Mouse (Mus musculus) CH12F3 (cell line): ENCODE data around the gene Map2k6.

Experiments used
- in situ Hi-C: fragments of 300-500 bp; cut with MboI; formaldehyde crosslinking; loops from 2 replicates; pipeline ENCODE4 v1.14.3; 2020; ENCODE audit warnings: low sequenced_read_pairs

Gene Map2k6

DNA sequence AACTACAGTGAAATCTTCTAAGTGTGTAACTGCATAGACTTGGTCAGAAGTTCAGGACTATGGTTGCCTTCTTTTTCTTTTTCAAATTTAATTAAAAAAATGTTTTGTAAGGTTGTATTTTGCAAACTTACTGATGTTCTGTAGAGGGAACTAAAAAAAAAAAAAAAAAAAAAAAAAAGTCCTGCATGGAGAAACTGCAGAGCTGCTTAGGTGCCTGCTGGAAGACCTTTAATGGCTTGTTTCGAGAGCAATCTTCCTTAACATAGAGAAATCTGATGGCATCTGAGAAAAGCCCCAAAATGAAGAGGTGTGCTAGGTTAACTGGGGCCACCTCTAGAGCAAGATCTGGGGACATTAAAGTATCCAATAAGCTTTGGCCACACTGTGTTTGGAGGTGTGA is 1.4 kb downstream of the Map2k6 start:
- in situ Hi-C loops = no loop called here

DNA sequence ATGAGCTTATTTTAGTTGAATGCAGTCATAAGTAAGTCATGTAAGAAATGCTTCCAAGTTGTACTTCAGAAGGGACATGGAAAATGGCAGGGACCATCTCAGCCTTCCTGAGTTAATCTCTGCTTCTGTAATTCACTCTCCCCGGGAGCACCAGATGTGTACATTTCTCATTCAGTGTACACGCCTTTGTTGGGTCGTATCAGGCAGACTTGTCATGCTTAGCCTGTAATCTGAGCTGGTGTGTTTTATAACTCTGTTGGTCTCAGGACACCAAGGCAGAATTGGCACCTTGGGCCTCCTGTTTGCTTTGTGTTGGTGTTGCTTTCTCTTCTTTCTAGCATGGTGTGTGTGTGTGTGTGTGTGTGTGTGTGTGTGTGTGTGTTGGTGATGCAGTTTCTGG is 3.7 kb downstream of the Map2k6 start:
- in situ Hi-C loops = no loop called here

DNA sequence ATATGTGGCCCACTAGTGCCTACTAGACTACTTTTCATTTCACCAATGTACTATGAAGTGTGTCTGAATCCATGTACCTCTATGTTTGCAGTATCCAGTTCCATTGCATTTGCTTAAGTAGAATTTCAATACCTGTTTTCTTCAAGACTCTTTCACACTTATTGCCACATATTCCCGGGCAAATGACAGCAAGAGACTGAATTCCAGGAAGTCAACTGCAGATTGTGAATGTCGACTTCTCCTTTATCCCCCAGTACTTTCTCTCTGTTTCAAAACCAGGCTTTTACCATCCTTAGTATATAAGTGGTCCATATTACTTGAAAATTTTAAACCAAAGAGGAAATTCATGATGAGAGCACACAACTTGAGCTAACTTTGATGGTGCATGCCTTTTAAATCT is 4.7 kb downstream of the Map2k6 start:
- in situ Hi-C loops = no loop called here

DNA sequence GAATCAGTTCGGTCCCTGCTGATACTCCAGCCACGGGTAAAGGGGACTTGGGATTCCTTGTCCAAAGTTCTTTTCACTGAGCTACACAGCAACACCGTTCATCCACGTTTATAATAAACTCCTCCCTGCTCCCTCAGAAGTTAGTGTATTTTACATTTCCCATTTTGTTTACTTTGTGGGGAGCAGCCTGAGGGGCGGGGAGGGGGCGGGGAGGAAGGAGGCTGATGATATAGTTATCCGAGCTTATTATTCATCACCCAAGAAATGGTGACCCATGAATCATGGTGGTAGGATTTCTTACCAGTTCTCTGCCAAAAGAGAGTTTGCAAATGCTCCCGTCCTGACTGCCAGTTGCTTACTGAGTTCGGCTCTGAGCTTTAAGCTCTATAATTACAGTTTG is 6.7 kb downstream of the Map2k6 start:
- in situ Hi-C loops = no loop called here

DNA sequence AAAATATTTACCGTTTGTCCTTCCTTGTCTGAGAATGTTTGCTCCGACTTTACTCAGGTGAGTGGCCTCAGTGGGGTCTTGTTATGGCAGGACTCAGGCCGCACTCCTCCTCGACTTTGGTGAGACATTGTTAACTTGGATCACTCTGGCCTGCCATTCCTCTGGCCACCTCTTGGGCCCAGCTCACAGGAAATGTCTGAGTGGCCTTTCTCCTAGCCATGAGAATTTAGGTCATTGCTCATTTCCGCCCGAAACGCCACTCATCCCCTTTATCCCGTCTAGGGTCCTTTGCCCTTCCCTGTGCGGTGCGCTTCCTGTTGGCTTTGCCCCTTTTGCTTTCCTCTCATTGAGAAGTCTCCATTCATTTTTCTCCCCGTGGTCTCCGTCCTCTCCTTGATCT is 10.2 kb downstream of the Map2k6 start:
- in situ Hi-C loops = no loop called here

DNA sequence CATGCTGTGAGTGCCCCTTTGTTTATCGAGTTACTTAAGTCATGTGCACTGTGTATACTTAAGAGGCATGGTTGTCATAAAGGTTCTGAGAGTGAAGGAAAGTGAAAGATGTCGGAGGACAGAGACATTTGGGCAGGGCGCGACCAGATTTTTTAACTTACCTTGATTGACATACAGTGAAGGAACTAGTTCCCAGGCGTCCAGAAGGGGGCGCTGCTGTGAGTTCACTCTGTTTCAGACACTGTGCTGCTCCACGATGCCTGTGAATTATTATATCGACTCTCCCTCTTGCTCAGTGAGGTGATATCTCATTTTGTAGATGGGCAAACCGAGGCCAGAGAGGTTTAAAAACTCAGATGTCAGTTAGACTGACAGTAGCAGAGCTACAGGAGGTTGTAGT is 10.9 kb downstream of the Map2k6 start:
- in situ Hi-C loops = no loop called here

DNA sequence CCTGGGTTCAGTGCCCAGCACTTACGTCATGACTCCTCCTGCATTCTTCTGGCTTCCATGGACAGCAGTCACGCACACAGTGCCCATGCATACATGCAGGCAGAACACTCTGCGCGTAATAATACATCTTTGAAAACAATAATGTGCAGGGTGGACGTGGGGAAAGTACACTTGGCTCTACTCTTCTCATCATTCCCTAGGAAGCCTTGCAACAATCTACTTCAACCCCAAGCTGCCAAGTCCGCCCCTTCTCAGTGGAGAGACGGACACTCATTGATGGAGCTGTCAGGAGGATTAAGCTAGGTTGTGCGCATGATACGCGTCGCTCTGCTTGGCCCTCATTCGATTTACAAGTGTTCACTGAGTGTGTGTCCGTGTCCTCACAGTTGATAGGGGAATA is 12.7 kb downstream of the Map2k6 start:
- in situ Hi-C loops = no loop called here

DNA sequence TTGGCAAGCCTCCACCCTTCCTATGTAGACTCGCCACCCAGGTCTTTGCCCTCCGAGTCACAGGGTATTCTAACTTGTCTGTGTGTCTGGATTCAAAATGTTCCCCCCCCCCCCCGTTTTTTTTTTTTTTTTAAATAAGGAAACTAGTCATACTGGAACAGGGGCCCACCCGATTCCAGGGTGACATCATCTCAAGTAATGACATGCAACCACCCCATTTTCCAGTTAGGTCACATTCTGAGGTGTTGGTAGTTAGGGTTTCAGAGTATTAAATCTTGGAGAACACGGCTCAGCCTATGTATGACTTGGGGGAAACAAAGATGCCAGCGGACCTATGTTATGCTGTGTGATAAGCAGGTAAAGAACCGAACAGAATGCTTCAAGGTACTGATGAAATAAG is 15.3 kb downstream of the Map2k6 start:
- in situ Hi-C loops = no loop called here

DNA sequence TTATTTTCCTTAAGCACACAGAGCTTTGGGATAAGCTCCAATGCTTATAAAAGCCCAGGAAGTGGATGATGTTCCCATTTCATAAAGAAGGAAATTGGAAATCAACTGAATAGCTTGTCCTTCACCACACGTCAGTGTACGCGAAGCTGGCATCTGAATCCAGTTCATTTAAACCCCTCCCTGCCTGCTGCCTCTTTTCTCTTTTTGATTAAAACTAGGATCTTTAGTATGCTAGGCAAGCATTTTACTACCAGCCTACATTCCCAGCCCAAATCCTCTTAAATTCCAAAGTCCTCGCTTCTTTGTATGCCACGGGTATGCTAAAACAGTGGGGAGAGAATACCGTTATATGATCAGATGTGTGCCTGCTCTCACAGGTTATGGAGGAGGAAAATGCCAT is 17.8 kb downstream of the Map2k6 start:
- in situ Hi-C loops = no loop called here

DNA sequence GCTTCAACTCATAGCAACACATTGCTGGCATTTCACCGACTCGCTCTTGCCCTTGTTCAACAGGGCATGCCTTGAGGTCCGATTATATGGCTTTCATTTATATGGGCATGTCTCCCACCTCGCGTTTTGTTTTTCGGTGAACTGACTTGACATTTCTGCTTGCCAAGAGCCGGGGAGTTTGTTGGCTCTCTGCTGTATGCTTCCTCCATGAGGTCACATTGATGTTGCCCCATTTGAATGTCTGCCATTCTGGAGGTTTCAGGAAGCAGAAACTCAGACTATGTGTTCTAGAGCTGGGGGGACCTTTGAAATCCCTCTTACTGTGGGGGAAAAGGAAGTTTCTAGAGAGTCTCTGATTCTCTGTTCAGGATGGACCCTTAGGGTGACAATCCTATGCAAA is 21.5 kb downstream of the Map2k6 start:
- in situ Hi-C loops = no loop called here

DNA sequence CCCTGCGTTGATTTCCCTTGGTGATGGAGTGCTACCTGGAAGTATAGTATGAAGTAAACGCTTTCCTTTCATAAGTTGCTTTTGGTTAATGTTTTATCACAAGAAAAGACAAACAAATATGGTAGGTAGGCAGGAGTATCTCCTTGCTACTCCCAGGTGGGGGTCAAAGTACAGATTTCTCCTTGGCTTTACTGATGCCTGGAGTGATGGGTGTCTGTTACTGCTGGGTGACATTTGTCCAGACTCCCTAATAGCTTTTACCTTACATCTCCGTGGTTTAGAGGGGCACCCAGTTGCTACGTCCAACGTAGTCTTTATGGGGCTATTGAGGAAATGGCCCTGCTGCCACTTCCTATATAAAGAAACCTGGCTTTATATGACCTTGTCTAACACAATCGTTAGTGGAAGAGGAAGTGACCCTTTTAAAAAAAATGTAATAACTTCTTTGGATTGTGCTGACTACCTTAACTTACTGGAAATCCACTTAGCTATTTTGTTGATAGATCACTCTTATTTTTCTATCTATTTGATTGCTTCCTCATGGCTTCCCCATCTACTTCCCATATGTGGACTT is 27.7 kb downstream of the Map2k6 start:
- in situ Hi-C loops = no loop called here

DNA sequence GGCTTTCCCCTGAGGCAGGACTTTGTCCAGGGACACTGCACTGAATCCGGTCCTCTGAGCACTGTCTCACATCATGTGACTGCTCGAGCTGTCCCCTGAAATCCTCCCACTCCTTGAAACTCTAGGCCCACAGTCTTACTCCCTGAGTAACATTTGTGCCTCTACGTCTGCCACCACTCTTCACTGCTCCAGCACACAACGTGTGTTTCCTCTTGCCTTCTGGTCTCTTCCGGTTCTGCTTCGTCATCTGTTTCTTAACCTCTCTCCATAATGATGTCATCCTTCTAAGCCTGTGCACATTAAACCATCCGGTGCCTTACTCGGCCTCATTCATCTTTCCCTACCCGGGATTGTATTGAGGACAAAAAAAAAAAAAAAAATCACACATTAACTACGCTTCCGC is 28.2 kb downstream of the Map2k6 start:
- in situ Hi-C loops = no loop called here

DNA sequence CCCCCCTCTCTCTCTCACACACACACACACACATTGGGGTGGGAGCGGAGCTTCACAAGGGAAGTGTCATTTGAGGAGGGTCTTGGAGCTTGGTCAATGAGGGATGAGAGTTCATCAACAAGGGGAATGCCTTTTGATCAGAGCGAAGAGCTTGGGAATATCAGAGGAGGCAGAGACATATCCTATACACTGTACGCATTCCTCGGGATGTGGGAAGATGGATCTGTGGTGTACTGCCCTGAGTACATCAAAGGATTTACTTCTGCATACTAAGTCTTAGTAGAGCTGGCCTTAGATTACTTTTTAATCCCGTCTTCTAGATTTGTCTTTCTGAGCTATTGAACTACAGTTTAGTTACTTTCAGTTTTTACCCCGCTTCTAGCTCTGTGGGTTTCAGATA is 30.1 kb downstream of the Map2k6 start:
- in situ Hi-C loops = no loop called here

DNA sequence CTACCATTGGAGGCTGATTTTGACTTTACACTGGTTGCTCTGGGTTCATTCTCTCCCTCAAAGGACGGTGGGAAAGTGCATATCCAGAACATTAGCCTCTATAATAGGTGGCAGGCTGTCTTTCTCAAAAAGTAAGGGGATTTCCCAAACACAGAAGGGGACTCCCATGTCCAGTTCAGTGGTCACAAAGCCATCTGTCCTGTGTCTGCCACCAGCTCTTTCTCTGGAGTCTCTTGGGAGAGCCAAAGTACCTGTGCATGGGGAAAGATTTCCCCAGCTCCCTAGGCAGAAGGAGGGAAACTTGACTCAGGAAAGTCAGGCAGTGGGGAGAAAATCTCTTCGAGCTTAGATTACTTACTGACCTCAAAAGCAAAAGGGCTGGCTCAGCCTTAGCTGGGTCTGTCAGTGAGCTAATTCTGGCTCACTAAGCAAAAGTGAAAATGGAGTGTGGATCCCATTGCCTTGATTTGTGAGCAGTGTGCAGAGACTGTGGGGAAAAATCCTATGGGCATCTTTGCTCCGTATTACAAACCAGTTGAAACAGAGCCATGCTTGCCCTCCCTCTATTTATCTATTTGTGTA is 31.0 kb downstream of the Map2k6 start:
- in situ Hi-C loops = no loop called here

DNA sequence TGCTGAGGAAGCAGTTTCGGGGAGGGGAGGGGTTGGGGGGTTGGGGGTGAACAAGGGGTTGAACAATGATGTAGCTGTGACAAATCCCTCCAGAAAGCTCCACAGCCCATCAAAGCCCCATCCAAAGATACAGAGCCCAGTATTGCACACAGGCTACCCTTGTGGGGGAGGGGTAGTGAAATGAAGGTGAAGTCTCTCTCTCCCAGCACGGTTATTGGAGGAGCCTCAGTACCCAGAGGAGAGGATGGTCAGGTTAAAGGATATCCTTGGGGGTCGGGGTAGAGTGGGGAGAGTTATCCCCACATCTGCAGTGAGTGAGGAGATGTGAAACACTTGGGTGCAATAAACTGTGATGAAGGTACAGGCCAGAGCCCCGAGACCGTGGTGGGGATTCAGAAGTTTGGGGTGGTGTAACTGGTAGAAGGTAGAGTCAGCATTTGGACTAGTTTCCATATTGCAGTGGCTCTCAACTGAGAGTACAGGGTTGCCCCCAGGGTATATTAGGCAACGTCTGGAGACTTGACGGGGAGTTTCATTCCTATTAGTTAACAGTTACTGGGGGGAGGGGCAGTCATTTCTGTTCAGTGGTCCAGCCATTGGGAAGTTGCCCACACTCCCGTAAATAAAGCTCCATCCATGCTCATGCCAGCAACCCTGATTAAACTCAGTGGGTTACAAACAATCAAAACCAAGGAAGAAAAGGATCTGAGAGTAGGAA is 37.1 kb downstream of the Map2k6 start:
- in situ Hi-C loops = no loop called here

DNA sequence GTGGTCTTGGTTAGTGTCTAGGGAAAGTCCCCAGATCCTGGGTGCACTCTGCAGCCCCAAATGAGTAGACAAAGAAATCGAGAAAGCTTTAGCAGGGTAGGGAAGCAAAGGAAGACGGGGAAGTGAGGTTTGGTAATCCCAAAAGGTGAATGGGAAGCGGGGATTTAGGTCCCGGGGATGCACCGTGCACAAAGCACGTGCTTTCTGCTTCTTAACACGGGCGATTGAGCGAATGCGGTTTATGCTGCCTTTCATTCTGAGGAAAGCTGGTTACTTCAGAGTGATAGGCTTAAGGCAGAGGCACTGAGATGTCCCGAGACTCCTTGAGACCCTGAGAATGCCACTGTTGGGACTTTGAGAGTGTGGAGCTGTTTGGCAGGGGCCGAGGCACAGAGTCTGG is 38.1 kb downstream of the Map2k6 start:
- in situ Hi-C loops = no loop called here

DNA sequence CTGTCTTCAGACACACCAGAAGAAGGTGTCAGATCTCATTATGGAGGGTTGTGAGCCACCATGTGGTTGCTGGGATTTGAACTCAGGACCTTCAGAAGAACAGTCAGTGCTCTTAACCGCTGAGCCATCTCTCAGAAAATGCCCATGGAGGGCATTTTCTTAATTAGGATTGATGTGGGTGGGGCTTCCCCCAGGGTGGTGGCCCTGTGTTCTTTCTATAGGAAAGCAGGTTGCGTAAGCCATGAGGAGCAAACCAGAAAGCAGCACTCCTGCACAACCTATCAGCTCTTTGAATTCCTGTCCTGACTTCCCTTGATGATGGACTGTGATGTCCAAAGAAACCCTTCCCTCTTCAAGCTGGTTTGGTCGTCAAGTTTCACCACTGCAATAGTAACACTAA is 39.2 kb downstream of the Map2k6 start:
- in situ Hi-C loops = no loop called here

DNA sequence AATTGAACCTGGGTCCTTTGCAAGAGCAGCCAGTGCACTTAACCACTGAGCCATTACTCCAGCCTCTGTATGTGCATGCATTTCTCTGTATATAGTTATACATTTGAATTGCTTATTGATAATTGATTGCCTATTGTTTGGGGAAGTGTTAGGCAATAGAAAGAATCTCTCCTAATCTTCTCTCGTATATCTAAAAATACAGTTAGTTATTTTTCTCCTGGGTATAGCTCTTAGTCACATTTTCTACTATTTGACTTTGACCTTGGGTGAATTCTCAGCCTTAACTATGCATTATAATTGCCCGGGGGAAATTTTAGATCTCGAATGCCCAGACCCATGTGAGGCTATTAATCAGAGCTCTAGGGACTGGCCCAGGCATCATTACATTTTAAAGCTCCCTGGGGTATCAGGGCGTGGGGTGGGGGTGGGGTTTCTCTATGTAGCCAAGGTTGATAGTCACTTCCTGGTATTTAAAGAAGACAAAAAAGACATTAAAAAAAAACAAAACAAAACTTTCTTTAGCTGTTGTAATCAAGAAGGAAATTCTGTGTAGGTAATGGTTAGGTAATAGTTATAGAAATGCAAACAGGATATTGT is 39.9 kb downstream of the Map2k6 start:
- in situ Hi-C loops = no loop called here

DNA sequence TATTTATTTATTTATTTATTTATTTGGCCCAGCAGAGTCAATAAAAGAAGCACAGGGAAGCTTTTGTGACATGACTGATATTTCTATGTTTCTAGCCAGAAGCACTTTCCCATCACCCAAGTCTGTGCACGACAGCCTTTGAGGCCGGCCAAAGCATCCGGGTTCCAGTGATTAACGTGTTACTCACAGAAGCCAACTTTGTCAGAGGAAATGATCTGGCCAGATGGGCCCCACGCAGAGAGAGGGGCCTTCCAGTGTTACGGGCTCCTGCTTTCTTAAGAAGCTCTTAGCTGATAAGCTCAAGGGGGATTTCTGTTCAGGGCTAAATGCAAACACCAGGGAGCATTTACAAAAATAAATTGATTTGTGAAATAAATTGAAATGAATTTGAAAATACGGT is 40.4 kb downstream of the Map2k6 start:
- in situ Hi-C loops = no loop called here

DNA sequence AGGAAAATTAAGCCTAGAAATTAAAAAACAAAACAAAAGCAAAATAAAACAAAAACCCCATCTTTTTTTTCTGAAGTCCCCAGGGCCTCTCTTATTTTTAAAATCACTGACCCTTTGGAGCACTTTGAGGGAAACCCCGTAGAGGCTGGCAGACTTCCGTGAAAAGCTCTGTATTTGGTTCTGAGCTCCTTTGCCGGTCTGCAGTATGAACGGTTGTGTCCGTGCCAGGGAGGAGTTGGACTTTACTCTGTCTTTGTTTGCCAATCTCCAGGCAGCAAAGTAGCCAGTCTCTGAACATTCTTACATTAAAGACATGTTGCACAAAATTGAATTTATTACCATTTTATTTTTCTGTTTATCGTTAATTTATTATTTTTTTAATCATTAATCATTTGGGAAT is 45.7 kb downstream of the Map2k6 start:
- in situ Hi-C loops = no loop called here

DNA sequence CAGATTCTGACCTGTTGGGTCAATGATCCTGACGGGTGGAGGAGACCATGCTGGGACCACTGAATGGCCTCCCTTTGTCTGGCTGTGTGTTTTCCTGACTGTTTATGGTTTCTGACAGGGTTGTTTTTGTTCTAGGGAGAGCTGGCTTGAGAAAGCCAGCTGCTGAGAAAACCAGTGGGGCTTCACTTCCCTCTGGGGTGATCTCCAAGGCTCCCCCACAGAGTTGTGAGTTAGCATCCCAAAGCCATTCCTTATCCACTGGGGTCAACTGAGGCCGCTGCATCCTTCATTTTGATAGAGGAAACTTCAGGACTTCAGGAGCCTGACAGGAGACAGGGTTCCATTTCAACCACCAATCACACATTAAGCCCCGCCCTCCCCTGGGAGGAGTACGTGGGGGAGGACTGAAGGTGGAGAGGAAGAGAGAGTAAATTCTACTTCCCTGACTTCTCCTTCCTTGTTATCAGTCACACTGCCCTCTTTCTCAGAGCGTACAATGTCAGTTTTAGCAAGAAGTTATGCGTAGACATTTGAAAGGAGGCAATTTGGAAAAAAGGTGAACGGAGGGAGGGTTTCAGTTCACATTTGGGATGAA is 49.3 kb downstream of the Map2k6 start:
- in situ Hi-C loops = no loop called here

DNA sequence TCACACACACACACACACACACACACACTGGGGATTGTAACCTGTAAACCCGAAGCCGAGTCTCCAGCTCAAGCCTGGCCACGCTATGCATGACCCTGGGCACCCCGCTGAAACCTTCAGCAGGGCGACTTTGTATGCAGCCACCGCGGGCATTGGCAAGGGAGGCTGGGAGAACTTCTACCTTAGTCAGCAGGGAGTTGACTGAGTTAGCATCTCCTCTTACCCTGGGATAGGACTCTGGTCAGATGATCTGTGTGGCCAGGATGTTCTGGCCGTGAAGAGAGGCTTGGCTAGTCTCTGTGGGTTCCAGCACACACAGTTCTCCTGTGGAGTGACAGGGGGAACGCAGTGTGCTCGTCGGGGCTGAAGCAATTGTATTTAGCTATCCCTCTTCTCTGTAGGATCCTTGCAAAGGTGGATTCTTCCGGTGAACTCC is 49.8 kb downstream of the Map2k6 start:
- in situ Hi-C loops = no loop called here
